Mouse (Mus musculus): ENCODE measurements around the gene Rsph3a.

The Rsph3a gene

GRCm38 (mm10) chr17:7945117-7946052 lies at the start of gene Rsph3a:
Gene Rsph3a (plus strand): TSS chr17:7945614.
- DNase-seq (ENCODE audit: low read depth, low spot score): peak; percentile 85

GRCm38 (mm10) chr17:7896047-7896635 lies 49.3 kb upstream of the Rsph3a start:
- DNase-seq (ENCODE audit: low read depth, low spot score): no peak

DNA sequence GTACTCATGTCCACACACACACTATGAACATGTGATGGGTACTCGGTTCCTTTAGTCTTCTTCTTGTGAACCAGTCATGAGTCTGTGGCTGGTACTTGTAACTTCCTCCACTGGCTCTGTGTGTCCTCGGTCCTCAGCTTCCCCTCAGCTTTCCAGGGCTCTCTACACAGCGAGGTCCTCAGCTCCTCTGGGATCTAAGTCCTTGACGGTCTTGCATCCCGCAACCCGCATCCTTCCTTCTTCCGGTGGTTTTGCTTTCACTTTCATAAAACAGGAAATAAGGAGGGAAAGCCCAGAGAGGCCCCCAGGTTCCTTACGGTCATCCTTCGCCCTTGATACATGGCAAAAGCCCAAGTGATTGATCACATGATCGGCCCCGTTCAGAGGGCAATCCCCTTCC lies 48.3 kb upstream of the Rsph3a start:
- no peak for DNase-seq (ENCODE audit: low read depth, low spot score)

- DNase-seq (ENCODE audit: low read depth, low spot score): no peak
These were observed 47.7 kb upstream of the Rsph3a start for GRCm38 (mm10) chr17:7897756-7898155.

GRCm38 (mm10) chr17:7899233-7899632 lies 46.2 kb upstream of the Rsph3a start:
- no peak for DNase-seq (ENCODE audit: low read depth, low spot score)

DNA sequence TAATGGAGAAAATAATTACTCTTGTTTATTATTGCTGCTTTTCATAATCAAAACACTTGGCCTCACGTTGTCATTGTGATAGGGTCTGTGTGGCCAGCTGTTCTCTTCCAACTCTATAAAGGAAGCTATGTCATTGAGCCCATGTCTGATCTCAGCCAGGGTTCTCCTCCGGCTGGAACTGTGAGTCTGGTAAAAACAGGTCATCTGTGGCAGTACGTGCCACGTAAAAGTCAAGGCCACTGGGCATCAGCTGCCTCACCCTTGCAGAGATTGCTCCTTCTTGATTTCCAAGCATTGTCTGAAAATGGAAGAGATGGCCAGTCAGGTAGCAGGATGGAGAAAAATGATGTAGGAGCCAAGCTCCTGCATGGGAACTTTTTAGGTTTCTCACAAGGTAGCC lies 45.5 kb upstream of the Rsph3a start:
- DNase-seq (ENCODE audit: low read depth, low spot score): no peak

GRCm38 (mm10) chr17:7901536-7901935 lies 43.9 kb upstream of the Rsph3a start:
- DNase-seq (ENCODE audit: low read depth, low spot score): no peak

DNA sequence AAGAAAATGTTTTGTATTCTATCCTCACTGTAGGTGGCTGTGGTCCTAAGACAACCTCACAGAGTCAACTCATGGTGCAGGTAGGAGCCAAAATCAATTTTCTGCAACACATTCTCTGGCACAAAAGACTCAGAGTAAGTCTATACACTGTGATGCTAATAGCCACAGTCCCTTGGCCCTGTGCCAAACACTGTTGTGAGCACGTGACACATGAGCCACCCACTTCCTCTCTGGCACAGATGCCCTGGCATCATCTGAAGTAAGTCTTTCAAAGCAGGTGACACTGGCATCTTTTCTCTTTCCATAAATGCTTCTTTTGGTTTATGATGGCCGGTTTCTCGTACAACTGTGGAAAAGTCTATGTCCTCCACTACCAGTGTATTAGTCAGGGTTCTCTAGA lies 43.1 kb upstream of the Rsph3a start:
- no peak for DNase-seq (ENCODE audit: low read depth, low spot score)

GRCm38 (mm10) chr17:7904992-7905391 lies 40.4 kb upstream of the Rsph3a start:
- DNase-seq (ENCODE audit: low read depth, low spot score): peak; percentile 34

GRCm38 (mm10) chr17:7905936-7906685 lies 39.3 kb upstream of the Rsph3a start:
- peak; percentile 88 for DNase-seq (ENCODE audit: low read depth, low spot score)

DNA sequence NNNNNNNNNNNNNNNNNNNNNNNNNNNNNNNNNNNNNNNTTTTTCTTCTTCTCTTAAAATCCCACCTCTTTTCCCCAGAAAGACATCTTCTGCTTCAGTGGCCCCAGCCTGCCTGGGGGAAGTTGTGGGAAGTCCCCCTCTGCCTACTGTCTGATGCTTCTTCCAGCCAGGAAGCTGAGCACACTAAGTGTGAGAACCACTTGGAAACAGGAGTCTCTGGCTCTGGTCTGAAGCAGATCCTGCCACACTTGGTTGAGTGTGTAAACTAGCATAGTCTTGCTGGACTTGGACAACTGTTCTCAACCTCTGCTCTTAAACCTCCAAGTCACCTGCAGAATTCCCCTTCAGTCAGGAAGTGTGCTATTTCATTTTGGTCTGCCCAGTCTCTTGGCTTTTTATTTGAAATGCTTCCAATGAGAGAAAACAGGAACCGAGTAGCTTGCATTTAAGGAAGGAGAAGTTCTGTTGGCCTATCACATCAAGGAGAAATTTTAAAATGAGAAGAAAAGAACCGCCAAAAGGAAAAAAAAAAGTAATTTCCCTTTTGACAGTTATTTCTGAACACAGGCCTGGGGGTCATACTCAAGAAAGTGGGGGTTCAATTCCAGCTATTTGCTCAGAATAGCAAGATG lies 30.7 kb upstream of the Rsph3a start:
- DNase-seq (ENCODE audit: low read depth, low spot score): no peak

GRCm38 (mm10) chr17:7915791-7916190 lies 29.6 kb upstream of the Rsph3a start:
- DNase-seq (ENCODE audit: low read depth, low spot score): no peak

DNA sequence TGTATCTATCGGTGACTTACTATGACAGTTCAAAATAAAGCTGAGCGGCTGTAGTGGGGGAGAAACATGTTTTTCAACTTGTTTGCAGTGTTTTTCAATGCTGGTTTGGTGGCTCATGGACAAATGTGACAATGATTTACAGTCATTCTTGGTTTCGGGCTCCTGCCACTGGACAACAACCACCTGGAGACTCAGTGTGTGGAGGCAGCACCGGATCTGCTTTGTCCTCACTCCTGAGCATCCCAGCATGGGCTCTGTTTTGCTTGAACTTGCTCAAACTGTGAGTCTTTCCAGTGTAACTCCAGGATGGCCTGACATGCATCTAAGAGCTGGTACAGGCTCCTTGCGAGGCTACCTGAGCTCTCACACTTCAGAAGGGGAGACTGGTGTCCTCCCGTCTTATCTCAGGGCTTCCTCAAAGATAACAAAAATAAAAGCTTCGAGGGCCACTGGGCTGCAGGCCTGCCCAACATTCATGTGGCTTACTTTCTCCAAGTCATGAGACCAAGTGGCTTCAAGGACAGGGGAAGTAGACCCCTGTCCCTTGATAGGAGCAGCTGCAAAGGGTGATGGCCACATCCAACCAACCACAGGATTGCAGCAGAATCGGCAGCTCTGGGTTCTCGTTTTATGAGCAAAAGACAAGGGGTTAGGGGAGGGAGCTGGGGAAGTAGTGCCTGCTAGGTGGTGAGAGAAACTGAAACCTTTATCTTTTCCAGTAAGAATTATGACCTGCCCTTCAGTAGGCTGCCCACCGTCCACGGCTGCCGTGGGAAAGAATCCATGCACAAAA lies 28.4 kb upstream of the Rsph3a start:
- DNase-seq (ENCODE audit: low read depth, low spot score): no peak

- DNase-seq (ENCODE audit: low read depth, low spot score): no peak
These were observed 27.1 kb upstream of the Rsph3a start for GRCm38 (mm10) chr17:7918355-7918754.

- DNase-seq (ENCODE audit: low read depth, low spot score): no peak
These were observed 26.2 kb upstream of the Rsph3a start for GRCm38 (mm10) chr17:7919209-7919608.

DNA sequence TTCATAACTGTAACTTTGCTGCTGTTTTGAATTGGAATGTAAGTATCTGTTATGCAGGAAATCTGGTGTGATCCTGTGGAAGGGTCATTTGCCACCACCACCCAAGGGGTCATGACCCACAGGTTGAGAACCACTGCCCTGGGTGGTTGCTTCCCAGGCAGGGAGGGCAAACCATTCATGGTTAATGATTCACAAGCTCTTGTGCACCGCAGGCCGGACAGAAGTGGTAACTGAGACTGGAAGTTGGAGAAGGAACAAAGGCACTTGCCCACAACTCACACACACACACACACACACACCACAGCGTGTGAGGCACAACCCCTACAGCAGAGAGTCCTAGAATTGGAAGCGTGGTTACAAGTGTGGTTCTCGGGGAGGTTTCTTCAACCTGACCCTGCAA lies 22.9 kb upstream of the Rsph3a start:
- DNase-seq (ENCODE audit: low read depth, low spot score): no peak

- DNase-seq (ENCODE audit: low read depth, low spot score): no peak
These were observed 21.2 kb upstream of the Rsph3a start for GRCm38 (mm10) chr17:7924185-7924725.

GRCm38 (mm10) chr17:7925413-7926160 lies 19.8 kb upstream of the Rsph3a start, which contains the start of gene Tagap:
Gene Tagap (plus strand): TSS chr17:7926000.
- no peak for DNase-seq (ENCODE audit: low read depth, low spot score)

DNA sequence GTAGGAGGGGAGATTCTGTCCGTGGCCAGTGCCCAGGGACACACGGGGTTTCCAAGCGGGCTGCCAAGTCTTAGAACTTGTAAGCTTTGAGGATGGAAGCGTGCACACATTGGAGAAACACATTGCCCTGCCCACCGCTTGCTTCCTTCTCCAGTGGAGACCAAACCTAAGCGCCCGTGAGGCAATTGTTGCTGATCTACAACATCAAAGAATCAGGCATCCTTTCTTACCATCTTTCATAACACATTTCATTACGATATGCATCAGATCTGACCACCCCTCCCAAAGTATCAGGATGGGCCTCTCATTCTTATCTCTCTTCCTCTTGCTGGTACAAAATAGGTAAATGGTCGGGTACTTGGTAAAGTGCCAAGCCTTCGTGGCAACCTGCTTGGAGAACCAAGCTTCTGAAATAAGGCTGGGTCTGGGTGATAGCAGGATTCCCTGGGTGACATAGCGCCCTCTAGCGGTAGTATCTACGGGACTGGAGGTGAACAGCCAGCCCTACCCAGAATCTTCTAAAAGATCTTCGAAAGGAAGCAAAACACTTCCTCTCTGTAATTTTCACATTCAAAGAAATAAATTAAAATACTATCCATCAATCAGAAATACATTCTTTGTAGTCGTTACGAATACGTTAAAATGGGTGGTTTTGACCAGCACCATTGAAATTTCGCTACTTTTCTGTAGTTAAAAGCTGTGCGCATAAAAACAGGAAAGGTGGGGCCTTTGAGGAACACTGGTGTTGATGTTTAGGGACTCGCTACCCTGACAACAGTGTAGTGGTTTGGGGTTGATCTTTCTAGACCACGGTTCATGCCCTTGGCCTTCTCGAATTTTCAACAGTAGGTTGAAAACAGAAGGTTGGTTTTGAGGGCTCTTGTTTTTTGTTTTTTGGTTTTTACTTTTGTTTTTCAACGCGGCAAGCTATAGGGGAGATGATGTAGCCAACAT lies 17.6 kb upstream of the Rsph3a start:
- peak; percentile 79 for DNase-seq (ENCODE audit: low read depth, low spot score)
